Mouse (Mus musculus) natural killer cell, adult 2 months (primary cell): Measurements from ENCODE around the gene Glis3.

ENCODE experiments used
- DNase-seq, 2 experiments: peaks; one replicate each; pipeline ENCODE4 v3.0.0; 2022; ENCODE audit warnings: low spot score in 2 of 2

The Glis3 gene

GRCm38 (mm10) chr19:28258480-28258879, 421.4 kb downstream of the Glis3 start:
- DNase-seq, result no peak

DNA sequence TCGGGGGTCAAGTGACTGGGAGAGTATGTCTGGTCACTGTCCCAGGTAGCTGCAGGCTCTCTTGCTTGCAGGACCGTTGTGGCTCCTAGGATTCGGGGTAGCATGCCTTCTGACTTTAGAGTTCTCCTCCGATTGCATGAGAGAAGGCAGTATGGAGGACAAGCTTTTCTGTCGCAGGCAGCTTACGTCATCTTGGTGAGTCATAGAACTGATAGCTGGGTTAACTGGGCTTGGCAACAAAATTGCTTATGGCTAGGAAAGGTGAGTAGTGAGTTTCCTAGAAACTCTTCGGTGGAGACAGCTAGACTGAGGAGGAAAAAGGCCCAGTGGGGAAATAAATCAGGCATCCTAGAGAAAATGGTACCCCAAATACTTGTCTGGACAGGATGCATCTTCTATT, 432.5 kb downstream of the Glis3 start:
- DNase-seq, result no peak

- DNase-seq, result no peak
Observed at GRCm38 (mm10) chr19:28246186-28246585, 433.7 kb downstream of the Glis3 start.

GRCm38 (mm10) chr19:28238073-28238472, 441.8 kb downstream of the Glis3 start:
- DNase-seq, result no peak

- DNase-seq, result no peak
Observed at GRCm38 (mm10) chr19:28237621-28238020, 442.3 kb downstream of the Glis3 start.

GRCm38 (mm10) chr19:28235571-28235970, 444.3 kb downstream of the Glis3 start:
- DNase-seq, result no peak

GRCm38 (mm10) chr19:28235096-28235495, 444.8 kb downstream of the Glis3 start:
- no peak for DNase-seq

DNA sequence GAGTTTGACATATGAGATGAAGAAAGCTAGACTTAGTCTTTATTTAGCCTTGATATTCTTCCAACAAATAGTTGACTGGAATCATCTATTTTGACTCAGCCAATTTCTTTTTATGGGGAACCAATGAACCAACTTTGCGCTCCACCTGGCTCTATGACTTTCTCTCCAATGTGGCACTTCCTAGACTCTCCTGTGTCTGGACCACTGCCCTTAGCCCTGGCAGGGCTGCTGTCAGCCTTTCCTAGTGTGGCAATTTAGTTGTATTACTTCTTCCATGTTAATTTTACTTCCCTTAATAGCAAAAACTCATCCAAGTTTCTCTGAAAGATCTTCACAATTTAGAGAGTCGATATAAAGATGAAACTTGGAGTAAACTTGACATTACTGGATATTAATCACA, 445.2 kb downstream of the Glis3 start:
- DNase-seq, result no peak

- DNase-seq, result no peak
Observed at GRCm38 (mm10) chr19:28231511-28231910, 448.4 kb downstream of the Glis3 start.

DNA sequence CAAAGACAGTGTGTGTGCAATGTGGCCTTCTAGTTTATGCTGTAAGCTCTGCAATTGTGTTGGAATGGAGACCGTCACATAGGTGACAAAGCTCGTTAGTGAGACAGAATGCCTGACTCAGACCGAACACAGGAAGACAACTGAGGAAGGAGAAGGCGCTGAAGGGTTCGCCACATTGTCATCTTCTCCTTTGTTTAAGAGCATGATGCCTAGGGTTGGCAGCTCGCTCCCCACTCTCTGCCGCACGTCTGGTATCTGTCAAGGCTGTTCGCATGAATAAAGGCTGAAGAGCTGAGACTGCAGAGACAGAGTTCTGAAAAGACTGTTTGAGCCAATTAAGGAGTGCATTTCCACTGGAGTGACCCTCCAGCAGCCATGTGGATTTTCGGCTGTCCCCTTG, 452.4 kb downstream of the Glis3 start:
- no peak for DNase-seq

DNA sequence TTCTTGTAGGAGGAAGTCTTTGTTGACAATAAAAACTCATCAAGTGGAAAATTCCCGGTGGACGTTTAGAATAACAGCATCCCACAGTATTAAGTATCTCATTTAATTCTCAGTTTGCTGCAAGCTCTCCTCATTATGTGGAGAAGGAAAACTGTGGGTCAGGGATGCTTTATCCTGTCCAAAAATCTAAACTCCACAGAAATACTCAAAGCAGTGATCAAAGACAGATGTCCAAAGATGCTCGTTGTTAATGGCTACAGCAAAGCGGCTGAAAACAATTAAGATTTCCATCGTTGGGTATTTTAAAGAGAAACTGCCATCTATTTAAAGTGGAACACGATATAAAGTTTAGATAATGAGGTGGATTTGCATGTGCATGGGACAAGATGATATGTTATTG, 454.2 kb downstream of the Glis3 start:
- no peak for DNase-seq

DNA sequence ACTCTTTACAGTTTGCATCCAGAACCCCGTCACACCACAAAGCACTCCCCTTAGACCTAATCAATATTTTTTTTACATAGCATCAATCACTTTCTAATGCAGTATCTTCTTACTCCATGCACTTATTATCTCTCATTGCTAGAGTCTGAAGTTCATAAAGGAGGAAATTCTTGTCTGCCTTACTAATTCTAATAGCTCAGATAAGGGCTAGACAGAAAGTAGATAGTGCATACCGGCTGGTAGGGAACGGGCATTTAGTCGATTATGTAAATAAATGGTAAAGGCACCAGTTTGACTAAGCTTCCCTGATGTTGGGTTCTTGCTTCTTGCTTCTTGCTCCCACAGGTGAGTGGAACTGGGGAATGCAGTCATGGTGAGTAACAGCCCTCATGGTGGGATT, 468.2 kb downstream of the Glis3 start:
- no peak for DNase-seq
